Mouse (Mus musculus): Measurements from ENCODE around the gene Abcb10. TPM values are rescaled to one million over a fixed set of nuclear protein-coding genes. Genes with fewer than 3 reads are reported as not detected.
"Not testable (repeated sequence)": the region's sequence is repeated elsewhere in the genome, so short reads cannot be mapped to it uniquely, and the experiment has no call there.

The Abcb10 gene
- polyA plus RNA-seq, 1 experiment from 2014 or later: 133 TPM

GRCm38 (mm10) chr8:123980239-123980638 is 2.7 kb downstream of the Abcb10 start:
- Histone ChIP-seq H3K27ac (peak overlapping the region; percentile 100), H3K4me1 (replicated peaks) (peaks cover 81% of the 10 kb centered on the region), H3K9ac (peak overlapping the region; percentile 100), H3K27me3 (no peaks in the 10 kb centered on the region), H3K4me3 (replicated peaks) (peak overlapping the region; percentile 94), H3K4me2 (peak overlapping the region; percentile 79), H3K9me3 (replicated peaks) (no peaks in the 10 kb centered on the region), H3K36me3 (peaks cover 58% of the 10 kb centered on the region)
- ATAC-seq (ENCODE audit: low read depth): no peak
- 20% methylated on average over 4 of the region's 4 CpGs for WGBS (ENCODE audit: insufficient replicate concordance)
- no peak for DNase-seq

DNA sequence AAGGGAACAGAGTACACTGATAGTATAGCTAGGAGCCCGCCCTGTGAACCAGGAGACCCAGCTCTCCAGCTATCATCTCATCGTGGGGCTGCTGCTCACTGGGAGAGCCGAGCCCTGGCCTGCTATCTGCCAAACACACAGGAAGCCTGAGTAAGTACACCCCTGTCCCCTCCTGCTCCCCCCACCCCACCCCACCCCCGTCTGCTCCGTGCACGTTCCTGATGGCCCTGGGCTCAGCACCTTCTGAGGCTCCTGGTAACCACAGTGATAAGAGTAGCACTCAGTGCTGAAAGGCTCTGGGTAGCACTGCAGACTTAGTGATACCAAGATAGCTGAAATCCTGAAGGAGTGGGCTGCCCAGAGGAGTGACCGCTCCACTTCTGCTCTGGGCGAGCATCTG is 4.0 kb downstream of the Abcb10 start:
- H3K27ac ChIP-seq: peak overlapping the region; percentile 100
- H3K36me3 ChIP-seq: peaks cover 71% of the 10 kb centered on the region
- ATAC-seq (ENCODE audit: low read depth) (peak; percentile 89), DNase-seq (peak; percentile 89)
- WGBS (ENCODE audit: insufficient replicate concordance): 9% methylated on average over 8 of the region's 8 CpGs
- H3K9me3 ChIP-seq (replicated peaks): 0 out of 2 replicates have a peak, but pooled peaks cover 4% of the 10 kb centered on the region
- H3K4me2 ChIP-seq: peak overlapping the region; percentile 79
- peaks cover 80% of the 10 kb centered on the region for H3K4me1 ChIP-seq (replicated peaks)
- peak overlapping the region; percentile 100 for H3K9ac ChIP-seq
- H3K4me3 ChIP-seq (replicated peaks): peak overlapping the region; percentile 94
- H3K27me3 ChIP-seq: no peaks in the 10 kb centered on the region

GRCm38 (mm10) chr8:123978166-123978838 is 4.6 kb downstream of the Abcb10 start:
- ATAC-seq (ENCODE audit: low read depth) (no peak), DNase-seq (no peak)
- no peaks in the 10 kb centered on the region for H3K27me3 ChIP-seq
- H3K27ac ChIP-seq: peak overlapping the region; percentile 100
- H3K4me2 ChIP-seq: peak overlapping the region; percentile 79
- H3K9ac ChIP-seq: peak overlapping the region; percentile 100
- H3K4me1 ChIP-seq (replicated peaks): peaks cover 79% of the 10 kb centered on the region
- H3K36me3 ChIP-seq: peaks cover 75% of the 10 kb centered on the region
- 42% methylated on average over 14 of the region's 14 CpGs for WGBS (ENCODE audit: insufficient replicate concordance)
- 0 out of 2 replicates have a peak, but pooled peaks cover 4% of the 10 kb centered on the region for H3K9me3 ChIP-seq (replicated peaks)
- peak overlapping the region; percentile 94 for H3K4me3 ChIP-seq (replicated peaks)

- Histone ChIP-seq H3K9ac (peak overlapping the region; percentile 100), H3K36me3 (peaks cover 83% of the 10 kb centered on the region), H3K27me3 (no peaks in the 10 kb centered on the region), H3K4me2 (peak overlapping the region; percentile 79), H3K27ac (peak overlapping the region; percentile 100), H3K4me3 (replicated peaks) (peak overlapping the region; percentile 94), H3K9me3 (replicated peaks) (0 out of 2 replicates have a peak, but pooled peaks cover 4% of the 10 kb centered on the region), H3K4me1 (replicated peaks) (peaks cover 85% of the 10 kb centered on the region)
- 91% methylated on average over 4 of the region's 4 CpGs for WGBS (ENCODE audit: insufficient replicate concordance)
- DNase-seq (no peak), ATAC-seq (ENCODE audit: low read depth) (no peak)
Observed at GRCm38 (mm10) chr8:123977499-123977898, 5.4 kb downstream of the Abcb10 start.

GRCm38 (mm10) chr8:123973495-123973894 is 9.4 kb downstream of the Abcb10 start:
- Histone ChIP-seq H3K9me3 (replicated peaks) (0 out of 2 replicates have a peak, but pooled peaks cover 4% of the 10 kb centered on the region), H3K27ac (peak overlapping the region; percentile 67), H3K4me1 (replicated peaks) (peaks cover 91% of the 10 kb centered on the region), H3K9ac (0 out of 2 replicates have a peak overlapping the region, but pooled peaks have one; percentile 22), H3K27me3 (no peaks in the 10 kb centered on the region), H3K36me3 (peaks cover 98% of the 10 kb centered on the region), H3K4me3 (replicated peaks) (peak overlapping the region; percentile 10; the same call in 1 of the 2 replicates), H3K4me2 (peak overlapping the region; percentile 39)
- 73% methylated on average over 1 of the region's 1 CpGs for WGBS (ENCODE audit: insufficient replicate concordance)
- DNase-seq (no peak), ATAC-seq (ENCODE audit: low read depth) (no peak)

DNA sequence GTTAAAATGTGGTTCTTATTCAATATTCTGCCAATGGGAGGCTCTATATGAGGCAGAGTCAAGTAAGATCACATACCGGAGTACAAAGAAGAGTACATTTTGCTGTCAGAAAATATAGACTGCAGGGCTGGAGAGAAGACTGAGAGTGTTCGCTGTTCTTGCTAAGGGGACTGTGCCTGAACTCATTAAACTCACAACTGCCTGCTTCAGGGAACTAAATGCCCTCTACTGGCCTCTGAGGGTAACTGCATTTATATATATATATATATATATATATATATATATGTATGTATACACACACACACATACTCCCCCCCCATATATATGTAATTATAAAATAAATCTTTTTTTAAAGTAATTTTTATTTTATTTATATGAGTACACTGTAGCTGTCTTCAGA is 16.0 kb downstream of the Abcb10 start:
- no peak for DNase-seq
- no peak overlapping the region for H3K27ac ChIP-seq
- WGBS (ENCODE audit: insufficient replicate concordance): 65% methylated on average over 2 of the region's 2 CpGs

GRCm38 (mm10) chr8:123961371-123961770 is 21.6 kb downstream of the Abcb10 start:
- no peaks in the 10 kb centered on the region for H3K9me3 ChIP-seq (replicated peaks)
- H3K36me3 ChIP-seq: peaks cover 100% of the 10 kb centered on the region
- DNase-seq (no peak), ATAC-seq (ENCODE audit: low read depth) (no peak)
- H3K4me3 ChIP-seq (replicated peaks): no peak overlapping the region
- peaks cover 13% of the 10 kb centered on the region for H3K4me1 ChIP-seq (replicated peaks)
- H3K27me3 ChIP-seq: no peaks in the 10 kb centered on the region
- H3K4me2 ChIP-seq: no peak overlapping the region
- no peak overlapping the region for H3K9ac ChIP-seq
- no peak overlapping the region for H3K27ac ChIP-seq
- WGBS (ENCODE audit: insufficient replicate concordance): 79% methylated on average over 1 of the region's 1 CpGs

More for the DNA sequence above, 16.0 kb downstream of the Abcb10 start:
- Histone ChIP-seq H3K27me3 (no peaks in the 10 kb centered on the region), H3K4me2 (no peak overlapping the region), H3K4me1 (replicated peaks) (peaks cover 27% of the 10 kb centered on the region), H3K9me3 (replicated peaks) (no peaks in the 10 kb centered on the region), H3K4me3 (replicated peaks) (no peak overlapping the region), H3K9ac (no peak overlapping the region), H3K36me3 (peaks cover 99% of the 10 kb centered on the region)
- no peak for ATAC-seq (ENCODE audit: low read depth)

GRCm38 (mm10) chr8:123960556-123960955 is 22.4 kb downstream of the Abcb10 start:
- H3K4me2 ChIP-seq; DNase-seq; ATAC-seq (ENCODE audit: low read depth); H3K27me3 ChIP-seq; H3K27ac ChIP-seq; H3K9me3 ChIP-seq (replicated peaks); H3K4me3 ChIP-seq (replicated peaks); H3K9ac ChIP-seq: not testable (repeated sequence)
- H3K36me3 ChIP-seq: peaks cover 100% of the 10 kb centered on the region
- 83% methylated on average over 5 of the region's 5 CpGs for WGBS (ENCODE audit: insufficient replicate concordance)
- peaks cover 13% of the 10 kb centered on the region for H3K4me1 ChIP-seq (replicated peaks)

- Histone ChIP-seq H3K27ac (no peak overlapping the region), H3K4me2 (no peak overlapping the region), H3K36me3 (peaks cover 100% of the 10 kb centered on the region), H3K27me3 (no peaks in the 10 kb centered on the region), H3K4me3 (replicated peaks) (no peak overlapping the region), H3K9me3 (replicated peaks) (no peaks in the 10 kb centered on the region), H3K9ac (no peak overlapping the region), H3K4me1 (replicated peaks) (peaks cover 13% of the 10 kb centered on the region)
- 91% methylated on average over 9 of the region's 9 CpGs for WGBS (ENCODE audit: insufficient replicate concordance)
- DNase-seq: no peak
- ATAC-seq (ENCODE audit: low read depth): no peak
Observed at GRCm38 (mm10) chr8:123960056-123960455, 22.9 kb downstream of the Abcb10 start.

DNA sequence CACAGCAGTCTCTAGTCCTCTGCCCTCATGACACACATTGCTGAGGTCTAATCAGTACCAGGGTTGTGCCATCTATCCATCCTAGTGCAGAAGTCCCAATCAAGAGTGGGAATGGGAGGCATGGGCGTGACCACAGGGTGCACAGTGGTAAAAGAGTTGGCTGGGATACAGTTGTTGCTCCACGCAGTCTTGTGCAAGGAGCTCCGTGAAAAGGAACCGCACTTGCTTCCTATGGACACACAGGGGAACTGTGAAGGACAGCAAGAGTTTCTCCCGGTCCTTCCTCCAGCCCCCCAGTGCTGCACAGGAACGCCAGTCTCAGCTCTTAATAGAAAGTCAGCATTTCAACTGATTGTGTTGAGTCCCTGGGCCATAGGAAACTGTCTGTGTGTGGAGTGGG is 23.4 kb downstream of the Abcb10 start:
- Histone ChIP-seq H3K4me2 (no peak overlapping the region), H3K4me3 (replicated peaks) (no peak overlapping the region), H3K27me3 (no peaks in the 10 kb centered on the region), H3K4me1 (replicated peaks) (peaks cover 13% of the 10 kb centered on the region), H3K9me3 (replicated peaks) (no peaks in the 10 kb centered on the region), H3K27ac (no peak overlapping the region), H3K36me3 (peaks cover 100% of the 10 kb centered on the region), H3K9ac (no peak overlapping the region)
- WGBS (ENCODE audit: insufficient replicate concordance): 92% methylated on average over 6 of the region's 6 CpGs
- DNase-seq (no peak), ATAC-seq (ENCODE audit: low read depth) (no peak)

GRCm38 (mm10) chr8:123958130-123958529 is 24.8 kb downstream of the Abcb10 start:
- Histone ChIP-seq H3K27me3 (no peaks in the 10 kb centered on the region), H3K4me2 (no peak overlapping the region), H3K9me3 (replicated peaks) (no peaks in the 10 kb centered on the region), H3K4me1 (replicated peaks) (peaks cover 16% of the 10 kb centered on the region), H3K9ac (no peak overlapping the region), H3K36me3 (peaks cover 100% of the 10 kb centered on the region), H3K4me3 (replicated peaks) (no peak overlapping the region), H3K27ac (no peak overlapping the region)
- no peak for ATAC-seq (ENCODE audit: low read depth)
- DNase-seq: no peak
- 83% methylated on average over 17 of the region's 17 CpGs for WGBS (ENCODE audit: insufficient replicate concordance)

DNA sequence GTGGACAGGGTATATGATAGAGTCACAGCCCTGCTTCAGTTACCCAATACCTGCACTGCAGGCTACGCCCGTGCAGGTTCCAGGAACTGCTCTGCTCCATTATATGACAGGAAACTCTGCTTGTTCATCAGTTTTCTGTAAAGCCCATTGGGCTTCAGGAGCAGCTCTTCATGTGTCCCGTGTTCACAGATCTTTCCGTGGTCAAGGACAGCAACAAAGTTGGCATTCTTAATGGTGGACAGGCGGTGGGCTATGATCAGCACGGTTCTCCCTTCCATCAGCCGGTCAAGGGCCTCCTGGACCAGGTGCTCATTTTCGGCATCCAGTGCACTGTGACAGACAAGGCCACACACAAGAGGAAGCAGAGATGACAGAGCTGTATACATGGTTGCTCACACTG is 28.7 kb downstream of the Abcb10 start:
- DNase-seq (no peak), ATAC-seq (ENCODE audit: low read depth) (no peak)
- H3K36me3 ChIP-seq: peaks cover 93% of the 10 kb centered on the region
- no peak overlapping the region for H3K27ac ChIP-seq
- no peak overlapping the region for H3K9ac ChIP-seq
- H3K27me3 ChIP-seq: no peaks in the 10 kb centered on the region
- 0 out of 2 replicates have a peak overlapping the region, but pooled peaks have one; percentile 6 for H3K4me2 ChIP-seq
- WGBS (ENCODE audit: insufficient replicate concordance): 94% methylated on average over 8 of the region's 8 CpGs
- peaks cover 35% of the 10 kb centered on the region for H3K4me1 ChIP-seq (replicated peaks)
- no peaks in the 10 kb centered on the region for H3K9me3 ChIP-seq (replicated peaks)
- no peak overlapping the region for H3K4me3 ChIP-seq (replicated peaks)
